ENCODE assay signal across 23 mouse cellular contexts in the genomic region with DNA sequence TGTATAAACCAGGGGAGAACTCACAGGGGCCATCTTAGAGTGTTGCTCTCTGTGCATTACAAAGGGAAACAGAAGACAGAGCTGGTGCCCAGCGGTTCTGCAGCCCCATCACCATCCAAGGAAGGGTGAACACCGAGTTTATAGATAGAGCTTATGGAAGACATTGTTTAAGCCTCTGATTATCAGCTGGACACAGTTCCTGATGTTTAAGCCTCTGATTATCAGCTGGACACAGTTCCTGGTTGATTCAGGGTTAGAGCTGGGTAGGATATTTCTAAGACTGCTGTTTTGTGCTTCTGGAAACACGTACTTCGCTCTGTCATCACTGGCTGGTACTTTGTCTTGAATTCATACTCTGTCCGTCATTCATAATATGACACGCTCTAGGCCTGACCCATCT.
A peak's percentile ranks its signal among the peaks of the same experiment; 100 is the strongest.
DNase-seq lines count a peak whose midpoint lies in the region; ATAC-seq and TF ChIP-seq lines count a peak whose summit lies in the region.
"Had no signal": no experiment of that assay in that cellular context is flagged by ENCODE, and none has a peak within 500 bp of the region (broad histone marks: within the 10 kb centered on the region; RNA-seq: fewer than 3 reads in every experiment).

No protein-coding gene starts in this region.

- no peak overlapping the region for H3K4me3 ChIP-seq in liver, embryonic 11.5 days (ENCODE audit: low read depth, low read length)
- no peak overlapping the region for H3K4me3 ChIP-seq in liver, postnatal 0 days (ENCODE audit: low read depth, low read length)
- H3K4me3 ChIP-seq in midbrain, embryonic 11.5 days (ENCODE audit: low read depth, low read length) = no peak overlapping the region
- H3K4me3 ChIP-seq in midbrain, embryonic 14.5 days (replicated peaks; ENCODE audit: low read depth, low read length) = no peak overlapping the region
- H3K4me3 ChIP-seq in liver, embryonic 14.5 days (ENCODE audit: insufficient read depth in 1 of 2, low read depth in 2 of 2, low read length in 2 of 2) = no peak overlapping the region
- no peak overlapping the region for H3K4me3 ChIP-seq in kidney, embryonic 14.5 days (ENCODE audit: low read length)
- H3K4me3 ChIP-seq: embryonic facial prominence, embryonic 13.5 days; embryonic facial prominence, embryonic 15.5 days; erythroblast, embryonic 14.5 days; forebrain, embryonic 10.5 days; forebrain, embryonic 12.5 days had no signal

- H3K27ac ChIP-seq in liver, embryonic 11.5 days (ENCODE audit: low read depth, low read length) = no peak overlapping the region
- no peak overlapping the region for H3K27ac ChIP-seq in liver, postnatal 0 days (ENCODE audit: low read depth)
- no peak overlapping the region for H3K27ac ChIP-seq in midbrain, embryonic 11.5 days (ENCODE audit: low read depth, low read length)
- H3K27ac ChIP-seq in midbrain, embryonic 14.5 days (replicated peaks; ENCODE audit: low read depth, low read length) = no peak overlapping the region
- H3K27ac ChIP-seq in liver, embryonic 14.5 days = no peak overlapping the region
- no peak overlapping the region for H3K27ac ChIP-seq in kidney, embryonic 14.5 days (ENCODE audit: low read depth, low read length)
- H3K27ac ChIP-seq: embryonic facial prominence, embryonic 13.5 days; embryonic facial prominence, embryonic 15.5 days; forebrain, embryonic 10.5 days; forebrain, embryonic 12.5 days had no signal

- H3K4me2 ChIP-seq in liver, embryonic 11.5 days = no peak overlapping the region
- no peak overlapping the region for H3K4me2 ChIP-seq in liver, postnatal 0 days (ENCODE audit: low read depth, low read length)
- H3K4me2 ChIP-seq in midbrain, embryonic 11.5 days = no peak overlapping the region
- no peak overlapping the region for H3K4me2 ChIP-seq in midbrain, embryonic 14.5 days (ENCODE audit: low read length)
- H3K4me2 ChIP-seq in liver, embryonic 14.5 days (ENCODE audit: low read depth) = no peak overlapping the region
- H3K4me2 ChIP-seq in kidney, embryonic 14.5 days (replicated peaks; ENCODE audit: low read depth, low read length) = no peak overlapping the region
- H3K4me2 ChIP-seq: embryonic facial prominence, embryonic 13.5 days; embryonic facial prominence, embryonic 15.5 days; forebrain, embryonic 12.5 days had no signal

- WGBS in liver, embryonic 11.5 days = 73% methylated on average over 6 of the region's 6 CpGs
- WGBS in liver, postnatal 0 days (ENCODE audit: insufficient replicate concordance) = 73% methylated on average over 6 of the region's 6 CpGs
- WGBS in midbrain, embryonic 11.5 days = 91% methylated on average over 6 of the region's 6 CpGs
- 90% methylated on average over 6 of the region's 6 CpGs for WGBS in midbrain, embryonic 14.5 days
- WGBS in liver, embryonic 14.5 days (ENCODE audit: insufficient replicate concordance) = 58% methylated on average over 6 of the region's 6 CpGs
- WGBS in kidney, embryonic 14.5 days = 96% methylated on average over 6 of the region's 6 CpGs

- H3K36me3 ChIP-seq in liver, embryonic 11.5 days (ENCODE audit: control insufficient read depth, insufficient read depth, low read length) = no peaks in the 10 kb centered on the region
- H3K36me3 ChIP-seq in liver, postnatal 0 days (replicated peaks; ENCODE audit: insufficient read depth, low read length) = no peaks in the 10 kb centered on the region
- H3K36me3 ChIP-seq in midbrain, embryonic 11.5 days (ENCODE audit: control insufficient read depth, insufficient read depth, low read length) = no peaks in the 10 kb centered on the region
- no peaks in the 10 kb centered on the region for H3K36me3 ChIP-seq in midbrain, embryonic 14.5 days (ENCODE audit: control insufficient read depth, insufficient read depth, low read length)
- no peaks in the 10 kb centered on the region for H3K36me3 ChIP-seq in liver, embryonic 14.5 days (replicated peaks; ENCODE audit: control insufficient read depth, insufficient read depth, low read depth)
- no peaks in the 10 kb centered on the region for H3K36me3 ChIP-seq in kidney, embryonic 14.5 days (ENCODE audit: control insufficient read depth, insufficient read depth, low read length)
- H3K36me3 ChIP-seq: embryonic facial prominence, embryonic 13.5 days; embryonic facial prominence, embryonic 15.5 days; forebrain, embryonic 10.5 days; forebrain, embryonic 12.5 days had no signal

- no peak overlapping the region for H3K9ac ChIP-seq in liver, embryonic 11.5 days (ENCODE audit: low read depth, low read length)
- no peak overlapping the region for H3K9ac ChIP-seq in liver, postnatal 0 days (replicated peaks)
- H3K9ac ChIP-seq in midbrain, embryonic 11.5 days (ENCODE audit: low read length) = no peak overlapping the region
- no peak overlapping the region for H3K9ac ChIP-seq in midbrain, embryonic 14.5 days (replicated peaks; ENCODE audit: low read length)
- H3K9ac ChIP-seq in liver, embryonic 14.5 days (replicated peaks) = no peak overlapping the region
- H3K9ac ChIP-seq in kidney, embryonic 14.5 days (ENCODE audit: low read depth, low read length) = no peak overlapping the region
- H3K9ac ChIP-seq: embryonic facial prominence, embryonic 13.5 days; embryonic facial prominence, embryonic 15.5 days; forebrain, embryonic 12.5 days had no signal

- no peaks in the 10 kb centered on the region for H3K27me3 ChIP-seq in liver, embryonic 11.5 days (replicated peaks; ENCODE audit: control insufficient read depth, insufficient read depth, low read length)
- H3K27me3 ChIP-seq in liver, postnatal 0 days (ENCODE audit: insufficient read depth, low read length) = no peaks in the 10 kb centered on the region
- no peaks in the 10 kb centered on the region for H3K27me3 ChIP-seq in midbrain, embryonic 11.5 days (ENCODE audit: control insufficient read depth, insufficient read depth, low read length)
- no peaks in the 10 kb centered on the region for H3K27me3 ChIP-seq in midbrain, embryonic 14.5 days (ENCODE audit: control insufficient read depth, insufficient read depth, low read length)
- H3K27me3 ChIP-seq in liver, embryonic 14.5 days (ENCODE audit: control insufficient read depth, insufficient read depth, low read length) = no peaks in the 10 kb centered on the region
- H3K27me3 ChIP-seq in kidney, embryonic 14.5 days (ENCODE audit: control insufficient read depth, insufficient read depth, low read length) = no peaks in the 10 kb centered on the region
- H3K27me3 ChIP-seq: embryonic facial prominence, embryonic 13.5 days; embryonic facial prominence, embryonic 15.5 days; forebrain, embryonic 12.5 days had no signal

- H3K4me1 ChIP-seq in liver, embryonic 11.5 days (replicated peaks; ENCODE audit: control insufficient read depth, insufficient read depth, low read length) = peaks cover 13% of the 10 kb centered on the region
- H3K4me1 ChIP-seq in liver, postnatal 0 days (ENCODE audit: insufficient read depth) = no peaks in the 10 kb centered on the region
- no peaks in the 10 kb centered on the region for H3K4me1 ChIP-seq in midbrain, embryonic 11.5 days (ENCODE audit: control insufficient read depth, insufficient read depth, low read length)
- H3K4me1 ChIP-seq in midbrain, embryonic 14.5 days (ENCODE audit: control insufficient read depth, insufficient read depth, low read length) = no peaks in the 10 kb centered on the region
- H3K4me1 ChIP-seq in liver, embryonic 14.5 days (replicated peaks; ENCODE audit: control insufficient read depth in 2 of 2, insufficient read depth in 2 of 2, low read length in 1 of 2) = peaks cover 0 to 9% of the 10 kb centered on the region in 2 experiments; a peak in 3 of 4 replicates
- H3K4me1 ChIP-seq in kidney, embryonic 14.5 days (ENCODE audit: control insufficient read depth, insufficient read depth, low read length) = no peaks in the 10 kb centered on the region
- H3K4me1 ChIP-seq: embryonic facial prominence, embryonic 15.5 days; forebrain, embryonic 12.5 days had no signal

- peak; percentile 53; the same call in 1 of the 2 replicates for ATAC-seq in liver, embryonic 11.5 days (replicated peaks; ENCODE audit: low FRiP score)
- no peak for ATAC-seq in liver, postnatal 0 days
- ATAC-seq in midbrain, embryonic 11.5 days (ENCODE audit: low FRiP score) = no peak
- ATAC-seq in midbrain, embryonic 14.5 days (ENCODE audit: low FRiP score, low TSS enrichment) = no peak
- ATAC-seq in liver, embryonic 14.5 days (ENCODE audit: insufficient read depth) = peak; percentile 56; the same call in 1 of the 2 replicates
- no peak for ATAC-seq in kidney, embryonic 14.5 days (ENCODE audit: low FRiP score, low TSS enrichment)
- ATAC-seq: forebrain, embryonic 14.5 days had no signal

- no peak for DNase-seq in liver, embryonic 11.5 days (ENCODE audit: low spot score)
- no peak for DNase-seq in liver, postnatal 0 days
- peak; percentile 14 for DNase-seq in midbrain, embryonic 11.5 days (ENCODE audit: low spot score, missing footprints)
- DNase-seq in midbrain, embryonic 14.5 days = no peak
- no peak for DNase-seq in liver, embryonic 14.5 days (ENCODE audit: low read depth in 3 of 3, low spot score in 3 of 3)
- no peak for DNase-seq in kidney, postnatal 25 days
- DNase-seq: adrenal gland, adult 2 months; adrenal gland, postnatal 10 days; adrenal gland, postnatal 25 days; cerebellum, adult 11 months; cerebellum, adult 18-20 months; cerebellum, adult 8-10 months; cerebellum, adult 9-11 months; cerebellum, postnatal 14 days; cerebellum, postnatal 36 days; embryo, embryonic 11 days had no signal

- H3K9me3 ChIP-seq in liver, embryonic 11.5 days (ENCODE audit: control insufficient read depth, low read length) = no peaks in the 10 kb centered on the region
- no peaks in the 10 kb centered on the region for H3K9me3 ChIP-seq in liver, postnatal 0 days (ENCODE audit: low read length)
- H3K9me3 ChIP-seq in midbrain, embryonic 11.5 days (ENCODE audit: control insufficient read depth, low read length) = no peaks in the 10 kb centered on the region
- H3K9me3 ChIP-seq in midbrain, embryonic 14.5 days (ENCODE audit: control insufficient read depth, low read length) = no peaks in the 10 kb centered on the region
- no peaks in the 10 kb centered on the region for H3K9me3 ChIP-seq in liver, embryonic 14.5 days (ENCODE audit: control insufficient read depth, low read length)
- no peaks in the 10 kb centered on the region for H3K9me3 ChIP-seq in kidney, embryonic 14.5 days (ENCODE audit: control insufficient read depth, low read length)
- H3K9me3 ChIP-seq: embryonic facial prominence, embryonic 13.5 days; embryonic facial prominence, embryonic 15.5 days; forebrain, embryonic 10.5 days; forebrain, embryonic 12.5 days had no signal

- no peak for TF ChIP-seq CTCF in liver, postnatal 0 days (IDR thresholded peaks at IDR 0.05; ENCODE audit: low read depth)
- no peak for TF ChIP-seq CTCF in liver, embryonic 14.5 days (IDR thresholded peaks at IDR 0.05; ENCODE audit: low read depth)

- no peak for TF ChIP-seq EP300 in liver, postnatal 0 days (IDR thresholded peaks at IDR 0.05; ENCODE audit: low read depth)
- no peak for TF ChIP-seq EP300 in liver, embryonic 14.5 days (IDR thresholded peaks at IDR 0.05; ENCODE audit: low read depth)

Comparison
In these comparisons a context has a peak if more than half of its experiments do, and no peak if none do; other contexts are left out.
1. ATAC-seq: peak in liver, embryonic 11.5 days (single experiment) and liver, embryonic 14.5 days (single experiment); none in liver, postnatal 0 days (single experiment), midbrain, embryonic 11.5 days (single experiment), midbrain, embryonic 14.5 days (single experiment) and kidney, embryonic 14.5 days (single experiment).